Mouse (Mus musculus) cerebellum, adult (tissue): Measurements from ENCODE around the gene Cyp4f13.
A peak's percentile ranks its signal among the peaks of the same experiment; 100 is the strongest.

ENCODE experiments used
- ATAC-seq: cut with Nextera tagmentation; 2 replicates; pipeline ENCODE4 v1.9.2; 2017; ENCODE audit warnings: mild to moderate bottlenecking, moderate library complexity, mixed read lengths; ENCODE audit not compliant: insufficient number of reproducible peaks, low FRiP score, low TSS enrichment

The Cyp4f13 gene

DNA sequence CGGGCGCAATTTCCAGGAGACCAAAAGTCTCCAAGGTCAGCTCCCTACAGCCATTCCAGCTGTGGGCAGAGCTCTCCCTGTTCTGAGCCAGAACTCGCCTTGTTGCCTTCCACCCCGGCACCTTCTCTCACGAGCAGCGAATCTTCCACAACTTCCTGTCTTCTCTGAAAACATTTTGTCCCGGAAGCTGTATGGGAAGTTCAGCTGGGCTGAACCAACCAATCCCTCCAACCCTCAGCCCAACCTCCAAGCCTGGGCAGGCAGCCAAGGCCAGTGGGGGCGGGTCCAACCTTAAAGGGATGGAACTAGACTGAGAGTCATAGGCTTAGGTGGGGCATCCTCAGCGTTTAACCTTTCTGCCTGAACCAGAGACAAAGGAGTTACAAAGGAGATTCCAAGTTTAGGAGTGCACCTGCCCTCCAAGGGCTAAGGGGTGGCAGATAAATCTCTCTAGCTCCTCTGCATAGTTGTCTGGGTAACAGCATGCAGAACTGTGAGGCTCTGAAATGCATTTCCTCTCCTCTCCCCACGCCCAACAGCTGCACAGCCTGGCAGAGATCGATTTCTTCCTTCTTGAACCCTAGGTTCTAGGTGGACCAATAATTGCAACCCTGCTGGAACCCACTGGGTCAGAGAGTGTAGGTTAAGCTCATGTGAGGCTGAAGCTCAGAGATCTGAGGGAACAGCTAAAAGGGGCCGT is at the start of gene Cyp4f13:
Gene Cyp4f13 (minus strand): TSS at position 188 of the 700 bp plus-strand sequence.
- peak; percentile 90 for ATAC-seq

DNA sequence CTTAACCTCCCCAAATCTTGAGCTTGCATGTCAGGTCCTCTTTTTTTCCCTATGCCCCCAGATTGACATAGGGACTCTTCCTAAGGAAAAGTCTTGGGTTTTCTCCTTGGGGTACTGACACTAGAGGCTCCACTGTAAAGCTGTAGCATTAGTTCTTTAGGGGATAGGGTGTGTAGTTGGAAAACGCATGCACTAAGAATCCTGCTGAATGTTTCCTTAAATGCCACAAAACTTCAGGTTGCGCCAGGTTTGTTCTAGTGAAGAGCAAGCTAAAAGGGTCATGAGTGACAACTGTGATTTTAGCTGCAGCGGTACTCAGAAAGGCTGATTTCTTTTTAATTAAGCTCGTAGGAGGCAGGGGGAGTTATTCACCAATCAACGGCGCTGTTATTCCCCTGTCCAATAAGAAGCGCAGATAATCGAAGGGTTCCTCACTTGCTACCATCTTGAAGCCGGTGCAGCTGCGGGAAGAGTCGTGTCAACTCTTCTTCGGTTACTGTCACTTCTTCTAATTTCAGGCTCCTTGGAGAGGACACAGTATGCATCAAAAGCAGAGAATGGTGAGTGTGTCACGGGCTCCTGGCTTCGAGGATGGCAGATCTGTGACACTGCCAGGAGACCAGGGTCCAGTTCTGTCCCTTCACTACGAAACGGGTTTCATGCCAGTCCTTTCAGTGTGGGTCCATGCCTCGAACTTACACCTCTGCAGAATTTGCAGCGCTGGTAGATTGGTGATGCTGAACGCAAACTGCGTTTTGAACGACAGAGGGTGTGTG is 45.7 kb upstream of the Cyp4f13 start, which contains the start of gene Zfp952:
Gene Zfp952 (plus strand): TSS at position 431 of the 776 bp plus-strand sequence.
- ATAC-seq: peak; percentile 94

DNA sequence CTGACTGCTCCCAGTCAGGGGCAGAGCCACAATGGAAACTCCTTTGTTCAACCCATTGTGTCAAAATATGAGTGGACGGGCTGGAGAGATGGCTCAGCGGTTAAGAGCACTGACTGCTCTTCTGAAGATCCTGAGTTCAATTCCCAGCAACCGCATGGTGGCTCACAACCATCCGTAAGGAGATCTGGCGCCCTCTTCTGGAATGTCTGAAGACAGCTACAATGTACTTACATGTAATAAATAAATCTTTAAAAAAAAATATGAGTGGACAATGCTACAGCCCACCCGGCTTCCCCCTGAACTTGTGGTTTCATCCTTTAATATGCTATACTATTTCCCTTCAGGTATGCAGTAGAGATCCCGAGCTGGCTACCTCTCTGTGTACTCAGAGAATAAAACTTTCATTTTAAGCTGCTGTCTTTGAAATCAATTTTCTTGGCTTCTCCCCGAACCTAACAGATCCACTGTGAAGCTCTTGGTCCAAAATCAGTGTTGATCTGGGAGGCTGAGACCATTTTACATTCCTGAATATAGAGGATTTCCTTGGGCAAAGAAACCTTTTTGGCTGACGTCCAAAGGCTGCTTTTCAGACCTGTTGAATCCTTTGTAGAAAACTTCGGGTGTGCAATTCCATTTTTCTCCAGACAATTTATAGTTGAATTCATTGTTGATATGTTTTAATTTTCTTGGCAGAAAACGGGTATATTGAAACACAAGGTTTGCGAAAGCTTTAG is 44.9 kb upstream of the Cyp4f13 start:
- ATAC-seq: no peak

DNA sequence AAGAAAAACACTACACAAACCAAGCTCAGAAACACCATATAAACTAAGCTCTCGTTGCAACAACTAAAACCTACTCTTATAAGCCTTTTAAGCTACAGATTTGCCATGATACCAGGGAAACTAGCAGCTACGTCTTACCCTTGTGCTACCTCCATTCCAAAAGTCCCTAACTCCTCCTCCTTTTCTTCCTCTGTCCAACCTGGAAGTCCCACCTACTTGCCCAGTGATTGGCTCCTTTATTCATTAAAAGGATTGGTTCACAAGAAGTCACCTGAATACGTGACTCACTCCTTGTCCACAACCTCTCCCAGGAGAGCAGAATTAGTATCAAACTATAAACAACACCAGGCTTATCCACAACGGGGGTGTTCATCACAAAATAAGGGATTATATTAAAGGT is 39.1 kb upstream of the Cyp4f13 start:
- no peak for ATAC-seq

DNA sequence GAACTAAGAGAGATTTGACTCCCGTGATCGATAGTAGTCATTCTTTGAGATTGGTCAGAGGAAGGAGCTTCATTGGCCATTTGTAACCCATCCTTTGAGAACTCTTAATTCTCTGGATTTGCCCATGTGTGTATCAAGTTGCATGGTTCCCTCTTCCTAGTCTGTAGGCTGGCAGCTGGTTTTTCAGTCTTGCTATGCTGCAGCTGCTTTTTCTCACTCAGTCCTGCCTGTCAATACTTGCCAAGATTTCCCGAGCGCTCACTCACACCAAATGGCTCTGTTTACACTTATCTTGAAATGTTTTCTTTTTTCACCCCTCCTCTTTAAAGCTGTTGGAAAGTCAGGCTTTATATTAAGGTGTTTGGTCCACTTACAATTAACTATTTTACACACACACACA is 34.2 kb upstream of the Cyp4f13 start:
- ATAC-seq: no peak

- ATAC-seq: peak; percentile 97
Observed at GRCm38 (mm10) chr17:32965623-32966290, 18.6 kb upstream of the Cyp4f13 start, which contains the start of gene Zfp472. Gene Zfp472, plus strand, starts transcription at chr17:32965814.

DNA sequence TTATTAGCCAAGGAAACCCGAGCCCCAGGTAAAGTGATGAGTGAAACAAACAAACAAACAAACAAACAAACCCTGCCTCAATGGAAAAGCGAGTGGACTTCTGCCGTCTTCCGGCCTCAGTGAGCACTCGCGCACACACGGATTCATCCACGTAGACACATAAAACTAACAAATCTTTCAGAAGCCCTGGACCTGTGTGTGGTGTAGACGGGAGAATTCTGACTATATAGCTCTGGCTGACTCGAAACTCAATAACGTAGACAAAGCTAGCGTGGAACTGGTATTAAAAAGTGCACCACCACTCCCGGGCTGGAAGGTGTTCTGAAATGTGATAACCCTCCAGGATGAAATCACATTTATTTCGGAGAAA is 18.0 kb upstream of the Cyp4f13 start:
- ATAC-seq: no peak

DNA sequence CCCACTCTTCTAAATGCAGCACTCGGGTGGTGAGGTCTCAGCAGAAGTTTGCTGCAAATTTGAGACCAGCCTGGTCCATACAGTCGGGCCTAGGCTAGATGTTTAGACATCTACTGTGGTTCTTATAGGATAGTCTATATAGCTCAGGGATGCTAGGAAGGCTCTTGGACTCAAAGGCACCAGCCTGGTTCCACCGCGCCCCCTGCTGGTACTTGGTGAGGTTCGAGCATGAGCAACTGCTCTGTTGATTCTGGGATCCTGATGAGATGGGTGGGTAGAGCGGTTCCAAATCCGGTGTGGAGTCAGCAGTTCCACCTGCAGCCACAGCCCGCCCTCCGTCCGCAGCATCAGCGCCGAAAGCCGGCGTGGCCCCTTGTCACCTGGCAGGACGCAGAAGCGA is 4.2 kb upstream of the Cyp4f13 start:
- peak; percentile 74; the same call in 1 of the 2 replicates for ATAC-seq

DNA sequence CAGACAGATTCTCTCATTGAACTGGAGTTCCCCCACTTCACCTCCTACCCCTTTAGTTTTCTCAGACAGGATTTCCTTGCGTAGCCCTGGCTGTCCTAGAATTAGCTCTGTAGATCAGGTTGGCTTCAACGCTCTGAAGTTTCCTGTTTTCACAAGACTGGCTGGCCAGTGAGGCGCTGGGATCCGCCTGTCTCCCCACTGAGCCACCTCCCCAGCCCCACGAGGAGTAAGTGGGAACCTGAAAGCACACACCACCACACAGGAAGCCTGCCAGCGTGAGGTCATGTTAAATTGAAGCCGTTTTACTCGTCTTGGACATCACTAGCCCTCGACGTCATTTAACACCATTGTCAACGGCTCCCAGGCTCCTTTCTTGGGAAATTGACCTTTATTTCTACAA is 3.8 kb upstream of the Cyp4f13 start:
- no peak for ATAC-seq

DNA sequence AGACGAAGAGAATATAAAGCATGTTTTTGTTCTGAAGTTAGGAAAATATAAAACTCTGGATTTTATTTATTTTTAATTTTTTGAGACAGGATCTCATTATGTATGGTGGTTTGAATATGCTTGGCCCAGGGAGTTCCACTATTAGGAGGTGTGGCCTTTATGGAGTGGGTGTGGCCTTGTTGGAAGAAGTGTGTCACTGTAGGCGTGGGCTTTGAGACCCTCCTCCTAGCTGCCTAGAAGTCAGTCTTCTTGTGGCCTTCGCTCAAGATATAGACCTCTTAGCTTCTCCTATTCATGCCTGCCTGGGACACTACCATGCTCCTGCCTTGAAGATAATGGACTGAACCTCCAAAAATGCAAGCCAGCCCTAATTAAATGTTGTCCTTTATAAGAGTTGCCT is 2.9 kb upstream of the Cyp4f13 start:
- ATAC-seq: no peak

GRCm38 (mm10) chr17:32946716-32947115 is 486 bp downstream of the Cyp4f13 start:
- ATAC-seq: no peak

DNA sequence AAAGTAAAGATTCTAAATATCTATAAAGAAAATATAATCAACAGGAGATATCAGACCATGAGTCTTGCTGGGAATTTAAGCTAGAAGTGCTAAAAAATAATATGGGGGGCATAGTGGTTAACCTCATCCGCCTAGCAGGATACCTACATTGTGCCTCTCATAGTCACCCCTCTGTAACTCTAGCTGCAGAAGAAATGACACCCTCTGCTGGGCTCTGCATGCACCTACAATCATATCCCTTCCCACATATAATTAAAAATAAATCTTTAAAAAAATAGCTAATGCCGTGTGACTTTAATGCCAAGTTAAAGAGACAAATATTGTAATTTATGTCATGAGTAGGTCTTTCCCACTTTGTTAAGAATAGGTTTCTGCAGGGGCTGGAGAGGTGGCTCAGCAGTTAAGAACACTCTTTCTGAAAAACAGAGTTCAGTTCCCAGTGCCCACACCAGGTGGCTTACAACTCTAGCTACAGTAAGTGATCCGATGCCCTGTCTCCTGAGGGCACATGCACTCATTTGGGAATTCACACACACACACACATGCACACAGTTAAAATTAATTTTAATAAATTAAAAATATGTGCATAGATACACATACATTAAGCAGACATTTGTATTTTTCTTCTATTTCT is 2.7 kb downstream of the Cyp4f13 start:
- no peak for ATAC-seq

DNA sequence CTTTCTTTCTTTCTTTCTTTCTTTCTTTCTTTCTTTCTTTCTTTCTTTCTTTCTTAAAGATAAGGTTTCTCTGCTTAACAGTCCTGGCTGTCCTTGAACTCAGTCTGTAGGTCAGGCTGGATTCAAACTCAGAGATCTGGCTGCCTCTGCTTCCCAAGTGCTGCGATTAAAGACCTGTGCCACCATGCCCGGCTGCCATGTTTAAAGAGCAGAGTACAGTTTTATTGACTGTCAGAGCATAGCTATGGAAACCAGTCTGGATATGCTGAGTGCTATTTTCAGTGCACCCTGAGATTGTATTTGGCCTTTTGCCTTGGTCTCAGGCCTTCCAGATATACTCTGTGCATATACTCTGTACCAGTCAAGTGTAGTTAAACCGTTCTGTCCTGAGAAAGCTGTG is 3.5 kb downstream of the Cyp4f13 start:
- no peak for ATAC-seq

- no peak for ATAC-seq
Observed at GRCm38 (mm10) chr17:32939831-32940230, 7.4 kb downstream of the Cyp4f13 start.

GRCm38 (mm10) chr17:32927803-32928202 is 19.4 kb downstream of the Cyp4f13 start:
- no peak for ATAC-seq

DNA sequence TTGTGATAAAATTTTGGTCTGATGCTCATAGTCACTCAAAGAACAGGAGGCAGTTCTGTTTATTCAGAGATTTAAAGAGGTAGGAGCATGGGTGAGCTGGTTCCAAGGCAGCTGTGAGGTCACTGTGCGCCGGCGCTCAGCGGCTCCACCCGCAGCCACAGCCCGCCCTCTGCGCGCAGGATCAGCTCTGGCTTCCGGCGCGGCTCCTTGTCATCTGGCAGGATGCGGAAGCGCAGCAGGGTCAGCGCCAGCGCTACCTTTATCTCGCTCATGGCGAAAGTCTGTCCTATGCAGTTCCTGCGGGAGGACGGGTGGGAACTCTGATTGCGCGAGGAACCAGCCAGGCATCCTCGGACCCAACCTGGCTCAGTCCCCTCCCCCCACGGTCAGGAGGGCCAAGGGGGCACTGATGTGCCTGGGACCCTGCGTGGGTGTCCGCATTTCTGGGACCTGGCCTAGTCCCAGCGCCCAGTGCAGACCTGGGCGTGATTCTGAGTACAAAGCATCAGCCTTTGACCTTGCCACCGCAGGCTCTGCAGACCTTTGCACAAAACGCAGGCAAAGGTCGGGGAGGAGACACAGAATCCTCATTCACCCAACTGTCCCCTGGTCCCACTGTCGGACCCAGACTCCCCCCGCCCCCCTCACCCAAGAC is 22.4 kb downstream of the Cyp4f13 start:
- peak; percentile 78; the same call in 1 of the 2 replicates for ATAC-seq

- ATAC-seq: no peak
Observed at GRCm38 (mm10) chr17:32923681-32924080, 23.5 kb downstream of the Cyp4f13 start.

DNA sequence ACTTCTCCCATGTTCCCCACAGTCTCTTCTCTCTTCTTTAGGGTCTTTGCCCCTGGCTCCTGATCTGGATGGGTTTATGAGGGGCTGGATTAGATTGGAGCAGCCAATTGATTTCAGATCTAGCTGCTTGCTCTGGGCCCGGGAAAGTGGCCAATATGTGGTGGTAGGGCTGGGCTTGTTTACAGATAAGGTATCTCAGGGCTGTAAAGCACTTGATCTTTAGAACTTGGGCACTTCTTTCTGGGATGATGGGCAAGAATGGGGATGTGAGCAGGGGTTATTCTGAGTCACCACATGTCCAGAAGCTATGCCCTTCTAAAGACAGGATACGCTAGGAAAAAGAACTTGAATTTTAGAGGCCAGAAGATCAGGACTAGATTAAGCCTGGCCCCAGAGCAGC is 28.1 kb downstream of the Cyp4f13 start:
- no peak for ATAC-seq

DNA sequence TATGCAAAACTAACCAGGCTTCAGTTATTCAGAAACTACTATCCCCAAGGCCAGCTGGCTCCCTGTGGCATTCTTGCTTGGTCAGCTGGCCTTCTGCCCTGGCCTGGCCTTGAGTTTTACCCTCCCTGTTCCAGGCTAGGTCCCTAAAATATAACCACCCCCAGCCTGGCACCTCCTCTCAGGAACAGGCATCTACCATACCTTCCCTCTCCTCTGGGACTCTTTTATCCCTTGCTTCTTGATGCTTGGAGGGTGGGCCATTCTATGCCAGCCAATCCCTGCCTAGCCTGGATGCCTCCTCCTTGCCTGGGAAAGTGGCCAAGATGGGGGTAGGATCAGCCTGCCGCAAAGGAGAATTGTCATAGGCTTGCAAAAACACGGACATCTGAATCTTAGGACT is 30.1 kb downstream of the Cyp4f13 start, which contains the start of gene Cyp4f14:
Gene Cyp4f14 (minus strand): TSS at position 212 of the 400 bp plus-strand sequence.
- ATAC-seq: peak; percentile 76; the same call in 1 of the 2 replicates
